In genomic region chr10:67115115-67115514, GRCm38 (mm10) we compare ENCODE assay signal across 9 mouse cellular contexts. TPM values are rescaled to one million over a fixed set of nuclear protein-coding genes. Genes with fewer than 3 reads are reported as not detected.
DNase-seq lines count a peak whose midpoint lies in the region; ATAC-seq and TF ChIP-seq lines count a peak whose summit lies in the region.
"Had no signal": no experiment of that assay in that cellular context is flagged by ENCODE, and none has a peak within 500 bp of the region (broad histone marks: within the 10 kb centered on the region; RNA-seq: fewer than 3 reads in every experiment).

No protein-coding gene starts in this region.

- peaks cover 35% of the 10 kb centered on the region for H3K4me1 ChIP-seq in lung, embryonic 16.5 days (replicated peaks; ENCODE audit: control insufficient read depth, insufficient read depth, low read length)
- H3K4me1 ChIP-seq in lung, adult 2 months (ENCODE audit: control insufficient read depth, insufficient read depth, low read length) = peaks cover 10% of the 10 kb centered on the region
- H3K4me1 ChIP-seq in embryonic facial prominence, embryonic 10.5 days = peaks cover 53% of the 10 kb centered on the region
- peaks cover 50% of the 10 kb centered on the region for H3K4me1 ChIP-seq in heart, postnatal 0 days (ENCODE audit: control insufficient read depth, insufficient read depth)
- H3K4me1 ChIP-seq in midbrain, embryonic 15.5 days = peaks cover 39% of the 10 kb centered on the region

- H3K9ac ChIP-seq in lung, embryonic 16.5 days (ENCODE audit: low read length) = no peak overlapping the region
- H3K9ac ChIP-seq in heart, postnatal 0 days (replicated peaks; ENCODE audit: low read depth, low read length) = 0 out of 2 replicates have a peak overlapping the region, but pooled peaks have one; percentile 4
- H3K9ac ChIP-seq in midbrain, embryonic 15.5 days = no peak overlapping the region

- WGBS in lung, embryonic 16.5 days = 16% methylated on average over 6 of the region's 6 CpGs
- WGBS in lung, adult 2 months = 12% methylated on average over 6 of the region's 6 CpGs
- WGBS in embryonic facial prominence, embryonic 10.5 days = 13% methylated on average over 6 of the region's 6 CpGs
- WGBS in heart, postnatal 0 days = 14% methylated on average over 6 of the region's 6 CpGs
- 10% methylated on average over 6 of the region's 6 CpGs for WGBS in midbrain, embryonic 15.5 days

- peak overlapping the region; percentile 72 for H3K27ac ChIP-seq in lung, embryonic 16.5 days (ENCODE audit: low read length)
- H3K27ac ChIP-seq in embryonic facial prominence, embryonic 10.5 days (replicated peaks) = peak overlapping the region; percentile 37; the same call in 1 of the 2 replicates
- peak overlapping the region; percentile 60 for H3K27ac ChIP-seq in heart, postnatal 0 days (ENCODE audit: low read depth)
- H3K27ac ChIP-seq in midbrain, embryonic 15.5 days = peak overlapping the region; percentile 54; the same call in 1 of the 2 replicates

- H3K4me2 ChIP-seq in lung, embryonic 16.5 days (ENCODE audit: low read depth, low read length) = no peak overlapping the region
- 0 out of 2 replicates have a peak overlapping the region, but pooled peaks have one; percentile 1 for H3K4me2 ChIP-seq in heart, postnatal 0 days (ENCODE audit: low read depth, low read length)
- H3K4me2 ChIP-seq in midbrain, embryonic 15.5 days = no peak overlapping the region

- H3K4me3 ChIP-seq in lung, embryonic 16.5 days (ENCODE audit: low read length) = no peak overlapping the region
- no peak overlapping the region for H3K4me3 ChIP-seq in lung, adult 2 months (replicated peaks; ENCODE audit: extremely low read depth, low read depth, low read length)
- H3K4me3 ChIP-seq in embryonic facial prominence, embryonic 10.5 days = no peak overlapping the region
- no peak overlapping the region for H3K4me3 ChIP-seq in heart, postnatal 0 days (ENCODE audit: low read depth, low read length)
- no peak overlapping the region for H3K4me3 ChIP-seq in midbrain, embryonic 15.5 days

- H3K27me3 ChIP-seq in lung, embryonic 16.5 days (ENCODE audit: control insufficient read depth, insufficient read depth, low read depth, low read length) = no peaks in the 10 kb centered on the region
- no peaks in the 10 kb centered on the region for H3K27me3 ChIP-seq in embryonic facial prominence, embryonic 10.5 days (replicated peaks; ENCODE audit: low read depth, poor library complexity, severe bottlenecking)
- no peaks in the 10 kb centered on the region for H3K27me3 ChIP-seq in heart, postnatal 0 days (ENCODE audit: control insufficient read depth, insufficient read depth, low read length)
- no peaks in the 10 kb centered on the region for H3K27me3 ChIP-seq in midbrain, embryonic 15.5 days (replicated peaks)

- H3K36me3 ChIP-seq in lung, embryonic 16.5 days (ENCODE audit: control insufficient read depth, insufficient read depth, low read length) = no peaks in the 10 kb centered on the region
- H3K36me3 ChIP-seq in embryonic facial prominence, embryonic 10.5 days (replicated peaks) = no peaks in the 10 kb centered on the region
- no peaks in the 10 kb centered on the region; the same call in 1 of the 2 replicates for H3K36me3 ChIP-seq in heart, postnatal 0 days (replicated peaks; ENCODE audit: control insufficient read depth, insufficient read depth, low read length)
- H3K36me3 ChIP-seq in midbrain, embryonic 15.5 days (replicated peaks) = no peaks in the 10 kb centered on the region

- TF ChIP-seq POLR2A in lung, adult 2 months (IDR thresholded peaks at IDR 0.05; ENCODE audit: borderline replicate concordance, extremely low read depth, low read depth, low read length) = no peak

- no peaks in the 10 kb centered on the region for H3K9me3 ChIP-seq in lung, embryonic 16.5 days (ENCODE audit: control insufficient read depth, low read length)
- no peaks in the 10 kb centered on the region for H3K9me3 ChIP-seq in embryonic facial prominence, embryonic 10.5 days
- no peaks in the 10 kb centered on the region for H3K9me3 ChIP-seq in heart, postnatal 0 days (replicated peaks; ENCODE audit: control insufficient read depth, low read length)
- no peaks in the 10 kb centered on the region for H3K9me3 ChIP-seq in midbrain, embryonic 15.5 days

- no peak; the same call in 1 of the 2 replicates for ATAC-seq in lung, embryonic 16.5 days (ENCODE audit: low read depth)
- ATAC-seq in heart, postnatal 0 days (ENCODE audit: insufficient read depth, low read depth) = no peak
- no peak for ATAC-seq in midbrain, embryonic 15.5 days (replicated peaks)

- no peak for TF ChIP-seq EP300 in heart, postnatal 0 days (IDR thresholded peaks at IDR 0.05; ENCODE audit: low read depth)

- DNase-seq in lung, adult 2 months = no peak
- DNase-seq in embryonic facial prominence, embryonic 10.5 days (ENCODE audit: low spot score) = no peak
- DNase-seq in heart, postnatal 0 days (ENCODE audit: low spot score) = peak; percentile 64
- no peak for DNase-seq in right cerebral cortex, postnatal 4 days
- no peak for DNase-seq in adrenal gland, adult 8-10 months
- DNase-seq in ovary, postnatal 10 days (ENCODE audit: low spot score) = no peak
- DNase-seq: lung, adult 18-20 months had no signal

- TF ChIP-seq CTCF in lung, adult 2 months (IDR thresholded peaks at IDR 0.05; ENCODE audit: insufficient read depth, low read length) = no peak
- no peak for TF ChIP-seq CTCF in heart, postnatal 0 days (IDR thresholded peaks at IDR 0.05; ENCODE audit: low read depth)

RNA-seq across cellular contexts. Expression of gene Reep3, which starts 18.4 kb away (rescaled TPM):
- 37.9 and 38.6 TPM in 2 replicates for polyA plus RNA-seq in lung, embryonic 16.5 days (2015; fragmentation: Nextera tagmentation; extraction: Ambion mirVana)
- polyA plus RNA-seq in lung, adult 2 months (2012; rRNA removed) = 16.7 and 26.5 TPM in 2 replicates
- 23.7 and 24.6 TPM in 2 replicates for polyA plus RNA-seq in embryonic facial prominence, embryonic 10.5 days (2016; fragmentation: Nextera tagmentation; extraction: Ambion mirVana)
- 24.0 and 26.6 TPM in 2 replicates for total RNA-seq in heart, postnatal 0 days (2014; rRNA removed; ENCODE audit: low replicate concordance)
- 25.6 and 26.8 TPM in 2 replicates for polyA plus RNA-seq in heart, postnatal 0 days (2015; fragmentation: Nextera tagmentation; extraction: Ambion mirVana)
- 28.3 and 29.2 TPM in 2 replicates for polyA plus RNA-seq in midbrain, embryonic 15.5 days (2015; fragmentation: Nextera tagmentation; extraction: Ambion mirVana)
- 10 to 100 TPM; 33.5 to 49.1 (median 44.9) TPM for total RNA-seq in adrenal gland, adult 8-10 months (2022)

RNA-seq across cellular contexts. Expression of gene Jmjd1c, which starts 19.2 kb away (rescaled TPM):
- 28.4 and 29.0 TPM in 2 replicates for polyA plus RNA-seq in lung, embryonic 16.5 days (2015; fragmentation: Nextera tagmentation; extraction: Ambion mirVana)
- 16.4 and 19.4 TPM in 2 replicates for polyA plus RNA-seq in lung, adult 2 months (2012; rRNA removed)
- 33.1 and 34.9 TPM in 2 replicates for polyA plus RNA-seq in embryonic facial prominence, embryonic 10.5 days (2016; fragmentation: Nextera tagmentation; extraction: Ambion mirVana)
- total RNA-seq in heart, postnatal 0 days (2014; rRNA removed; ENCODE audit: low replicate concordance) = 42.4 and 55.3 TPM in 2 replicates
- 28.1 and 29.0 TPM in 2 replicates for polyA plus RNA-seq in heart, postnatal 0 days (2015; fragmentation: Nextera tagmentation; extraction: Ambion mirVana)
- 52.0 and 53.8 TPM in 2 replicates for polyA plus RNA-seq in midbrain, embryonic 15.5 days (2015; fragmentation: Nextera tagmentation; extraction: Ambion mirVana)
- total RNA-seq in adrenal gland, adult 8-10 months (2022) = 100 to 1,000 TPM in 1 of 4 experiments, 10 to 100 TPM in 3; 54.1 to 103 (median 65.0) TPM
